Mouse (Mus musculus): Measurements from ENCODE around the gene Sp8.

DNA sequence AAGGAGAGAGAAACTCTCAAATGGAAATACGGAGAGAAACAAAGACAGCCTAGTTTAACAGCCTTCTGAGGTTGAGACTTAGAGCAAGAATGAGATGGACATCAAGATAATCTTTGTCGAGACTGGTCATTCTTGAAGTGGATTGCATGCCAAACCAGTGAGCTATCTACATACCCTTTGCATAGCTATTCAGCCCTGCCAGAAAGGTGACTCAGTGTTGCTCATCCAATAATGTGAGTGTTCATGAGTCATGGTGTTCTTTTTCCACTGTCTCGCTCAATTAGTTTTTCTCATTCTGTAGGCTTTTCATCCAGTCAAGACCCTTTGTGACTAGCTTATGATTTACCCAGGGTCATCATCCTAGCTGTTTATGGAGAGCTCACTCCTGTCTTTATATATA is 31.6 kb upstream of the Sp8 start:
- TF ChIP-seq CTCF (IDR thresholded peaks at IDR 0.05; ENCODE audit: borderline replicate concordance, insufficient read depth, low read depth, low read length), result no peak
- no peak for TF ChIP-seq POLR2A (IDR thresholded peaks at IDR 0.05; ENCODE audit: borderline replicate concordance, insufficient read depth, low read length)

Data from cerebellum, adult 2 months (tissue).